Mouse (Mus musculus) 416B (cell line): Measurements from ENCODE around the gene Ccdc34.
A peak's percentile ranks its signal among the peaks of the same experiment; 100 is the strongest.
"Not testable (repeated sequence)": the region's sequence is repeated elsewhere in the genome, so short reads cannot be mapped to it uniquely, and the experiment has no call there.

Experiments used
- DNase-seq: peaks from one replicate; pipeline ENCODE4 v3.0.0; 2011; ENCODE audit warnings: low read depth

Ccdc34 gene

GRCm38 (mm10) chr2:110080532-110080931 is 62.9 kb downstream of the Ccdc34 start:
- DNase-seq = peak; percentile 14

GRCm38 (mm10) chr2:110082975-110083374 is 65.4 kb downstream of the Ccdc34 start:
- no peak for DNase-seq

GRCm38 (mm10) chr2:110085701-110086143 is 68.1 kb downstream of the Ccdc34 start:
- no peak for DNase-seq

- no peak for DNase-seq
Measured at GRCm38 (mm10) chr2:110114133-110114532, 96.5 kb downstream of the Ccdc34 start.

GRCm38 (mm10) chr2:110129396-110129795 is 111.8 kb downstream of the Ccdc34 start:
- no peak for DNase-seq

GRCm38 (mm10) chr2:110131573-110131972 is 114.0 kb downstream of the Ccdc34 start:
- no peak for DNase-seq

GRCm38 (mm10) chr2:110133356-110134115 is 115.9 kb downstream of the Ccdc34 start:
- DNase-seq = no peak

- DNase-seq = no peak
Measured at GRCm38 (mm10) chr2:110134765-110135594, 117.4 kb downstream of the Ccdc34 start.

- DNase-seq = no peak
Measured at GRCm38 (mm10) chr2:110137291-110137690, 119.7 kb downstream of the Ccdc34 start.

GRCm38 (mm10) chr2:110138096-110138495 is 120.5 kb downstream of the Ccdc34 start:
- DNase-seq = no peak

GRCm38 (mm10) chr2:110147980-110148379 is 130.4 kb downstream of the Ccdc34 start:
- DNase-seq = not testable (repeated sequence)

GRCm38 (mm10) chr2:110149246-110149645 is 131.6 kb downstream of the Ccdc34 start:
- no peak for DNase-seq

- peak; percentile 5 for DNase-seq
Measured at GRCm38 (mm10) chr2:110156321-110156720, 138.7 kb downstream of the Ccdc34 start.

GRCm38 (mm10) chr2:110165003-110165402 is 147.4 kb downstream of the Ccdc34 start:
- no peak for DNase-seq

GRCm38 (mm10) chr2:110167694-110168093 is 150.1 kb downstream of the Ccdc34 start:
- no peak for DNase-seq

- DNase-seq = no peak
Measured at GRCm38 (mm10) chr2:110168361-110168760, 150.7 kb downstream of the Ccdc34 start.

- no peak for DNase-seq
Measured at GRCm38 (mm10) chr2:110172456-110172855, 154.8 kb downstream of the Ccdc34 start.

- no peak for DNase-seq
Measured at GRCm38 (mm10) chr2:110173818-110174247, 156.2 kb downstream of the Ccdc34 start.

GRCm38 (mm10) chr2:110176761-110177400 is 159.3 kb downstream of the Ccdc34 start:
- DNase-seq = no peak

- DNase-seq = no peak
Measured at GRCm38 (mm10) chr2:110177406-110177805, 159.8 kb downstream of the Ccdc34 start.

GRCm38 (mm10) chr2:110177879-110178278 is 160.3 kb downstream of the Ccdc34 start:
- no peak for DNase-seq

- no peak for DNase-seq
Measured at GRCm38 (mm10) chr2:110179669-110180315, 162.2 kb downstream of the Ccdc34 start.
